Mouse (Mus musculus) midbrain, postnatal 0 days (tissue): ENCODE data around the gene B3gnt2. TPM values are rescaled to one million over a fixed set of nuclear protein-coding genes. Genes with fewer than 3 reads are reported as not detected.

Experiments used
- ATAC-seq: fragments of 200-750 bp; cut with Nextera tagmentation; 2 replicates; pipeline ENCODE4 v1.8.0; 2017; ENCODE audit warnings: moderate number of reproducible peaks, mild to moderate bottlenecking, moderate TSS enrichment, moderate library complexity; ENCODE audit not compliant: low FRiP score
- DNase-seq: peaks from one replicate; pipeline ENCODE4 v3.0.0-alpha.2; 2015; ENCODE audit warnings: low spot score
- H3K27ac ChIP-seq: fragments of 300-500 bp; sonication (generic); 2 replicates; pipeline ENCODE4 v1.5.1; 2014; ENCODE audit warnings: low read depth, mild to moderate bottlenecking, low read length, mixed read lengths
- H3K27me3 ChIP-seq: fragments of 300-500 bp; sonication (generic); 2 replicates; pipeline ENCODE4 v1.6.1; 2014; ENCODE audit warnings: low read length, control low read depth, mixed read lengths; ENCODE audit not compliant: insufficient read depth
- H3K36me3 ChIP-seq: fragments of 300-500 bp; sonication (generic); 2 replicates; pipeline ENCODE4 v1.6.1; 2014; ENCODE audit warnings: low read length, control low read depth, mixed read lengths; ENCODE audit not compliant: insufficient read depth
- H3K4me1 ChIP-seq: fragments of 300-500 bp; sonication (generic); 2 replicates; pipeline ENCODE4 v1.6.1; 2014; ENCODE audit warnings: mild to moderate bottlenecking, control low read depth, antibody characterized with exemption, low read length, mixed read lengths; ENCODE audit not compliant: insufficient read depth
- H3K4me2 ChIP-seq: fragments of 300-500 bp; sonication (generic); 2 replicates; pipeline ENCODE4 v1.6.1; 2014; ENCODE audit warnings: low read depth, mild to moderate bottlenecking, low read length, mixed read lengths; ENCODE audit not compliant: poor library complexity, severe bottlenecking
- H3K4me3 ChIP-seq: fragments of 300-500 bp; sonication (generic); 2 replicates; pipeline ENCODE4 v1.5.1; 2014; ENCODE audit warnings: low read depth, mild to moderate bottlenecking, low read length, moderate library complexity
- H3K9ac ChIP-seq: fragments of 300-500 bp; sonication (generic); replicated peaks from 2 replicates; pipeline ENCODE4 v1.6.1; 2014; ENCODE audit warnings: mild to moderate bottlenecking, low read length, moderate library complexity, mixed read lengths; ENCODE audit not compliant: poor library complexity, severe bottlenecking
- H3K9me3 ChIP-seq: fragments of 300-500 bp; sonication (generic); 2 replicates; pipeline ENCODE4 v1.6.1; 2016; ENCODE audit warnings: low read length, control low read depth
- CTCF ChIP-seq: IDR thresholded peaks from 2 replicates; pipeline ENCODE4 v1.5.1; 2016; ENCODE audit warnings: antibody characterized with exemption, mild to moderate bottlenecking
- WGBS: fragments of 180-500 bp; shearing (Covaris S2); extraction: QIAGEN DNeasy Blood & Tissue Kit; methylation state at CpG from one replicate; pipeline ENCODE4 v1.1.7; 2014; 5-methylcytosine and 5-hydroxymethylcytosine counted together
- polyA plus RNA-seq: library from polyadenylated mRNA; unstranded; fragments of >200 nt; fragmentation: Nextera tagmentation; extraction: Ambion mirVana; gene quantifications from 2 replicates; pipeline ENCODE4 v1.2.1, GENCODE M21; 2015
- total RNA-seq: library from RNA; depleted of rRNA; stranded (reverse); fragments of >200 nt; gene quantifications from 2 replicates; pipeline ENCODE4 v1.2.3, GENCODE M21; 2014

The B3gnt2 gene
- total and polyA plus RNA-seq, 2 experiments from 2014 or later = 2.0 to 6.2 TPM

GRCm38 (mm10) chr11:22874747-22875146, 14.0 kb upstream of the B3gnt2 start:
- H3K36me3 ChIP-seq = no peaks in the 10 kb centered on the region
- H3K27me3 ChIP-seq = no peaks in the 10 kb centered on the region
- H3K4me1 ChIP-seq = 0 out of 2 replicates have a peak, but pooled peaks cover 6% of the 10 kb centered on the region
- no peak overlapping the region for H3K4me3 ChIP-seq
- no peak overlapping the region for H3K4me2 ChIP-seq
- H3K9me3 ChIP-seq = no peaks in the 10 kb centered on the region
- H3K9ac ChIP-seq = no peak overlapping the region
- WGBS = 24% methylated on average over 6 of the region's 6 CpGs
- ATAC-seq (peak; percentile 33; the same call in 1 of the 2 replicates), DNase-seq (no peak)
- TF ChIP-seq CTCF = no peak
- peak overlapping the region; percentile 65 for H3K27ac ChIP-seq

GRCm38 (mm10) chr11:22873383-22873782, 12.6 kb upstream of the B3gnt2 start:
- Histone ChIP-seq H3K9me3 (no peaks in the 10 kb centered on the region), H3K4me1 (0 out of 2 replicates have a peak, but pooled peaks cover 6% of the 10 kb centered on the region), H3K27me3 (no peaks in the 10 kb centered on the region), H3K4me3 (no peak overlapping the region), H3K36me3 (no peaks in the 10 kb centered on the region), H3K4me2 (no peak overlapping the region), H3K27ac (no peak overlapping the region), H3K9ac (no peak overlapping the region)
- no peak for TF ChIP-seq CTCF
- WGBS = 42% methylated on average over 4 of the region's 4 CpGs
- ATAC-seq = no peak
- DNase-seq = peak; percentile 44

GRCm38 (mm10) chr11:22872307-22872680, 11.5 kb upstream of the B3gnt2 start:
- H3K36me3 ChIP-seq = no peaks in the 10 kb centered on the region
- DNase-seq = no peak
- no peaks in the 10 kb centered on the region for H3K9me3 ChIP-seq
- no peak overlapping the region for H3K27ac ChIP-seq
- H3K27me3 ChIP-seq = no peaks in the 10 kb centered on the region
- 0 out of 2 replicates have a peak, but pooled peaks cover 6% of the 10 kb centered on the region for H3K4me1 ChIP-seq
- no peak for TF ChIP-seq CTCF
- H3K9ac ChIP-seq = no peak overlapping the region
- no peak overlapping the region for H3K4me2 ChIP-seq
- ATAC-seq = no peak
- WGBS = 61% methylated on average over 4 of the region's 4 CpGs
- H3K4me3 ChIP-seq = no peak overlapping the region

GRCm38 (mm10) chr11:22871628-22872306, 11.0 kb upstream of the B3gnt2 start:
- no peaks in the 10 kb centered on the region for H3K36me3 ChIP-seq
- no peak for TF ChIP-seq CTCF
- 0 out of 2 replicates have a peak, but pooled peaks cover 6% of the 10 kb centered on the region for H3K4me1 ChIP-seq
- ATAC-seq (no peak), DNase-seq (no peak)
- WGBS = 62% methylated on average over 7 of the region's 7 CpGs
- H3K4me3 ChIP-seq = no peak overlapping the region
- no peak overlapping the region for H3K4me2 ChIP-seq
- H3K9me3 ChIP-seq = no peaks in the 10 kb centered on the region
- H3K27me3 ChIP-seq = no peaks in the 10 kb centered on the region
- H3K9ac ChIP-seq = no peak overlapping the region
- no peak overlapping the region for H3K27ac ChIP-seq

- no peak overlapping the region for H3K4me3 ChIP-seq
- 0 out of 2 replicates have a peak, but pooled peaks cover 2% of the 10 kb centered on the region for H3K27me3 ChIP-seq
- no peak overlapping the region for H3K9ac ChIP-seq
- H3K9me3 ChIP-seq = no peaks in the 10 kb centered on the region
- DNase-seq = peak; percentile 30
- H3K4me1 ChIP-seq = no peaks in the 10 kb centered on the region
- H3K4me2 ChIP-seq = no peak overlapping the region
- 82% methylated on average over 8 of the region's 8 CpGs for WGBS
- H3K27ac ChIP-seq = no peak overlapping the region
- no peak for ATAC-seq
- TF ChIP-seq CTCF = no peak
- no peaks in the 10 kb centered on the region for H3K36me3 ChIP-seq
Measured at GRCm38 (mm10) chr11:22868582-22868981, 7.8 kb upstream of the B3gnt2 start.

- WGBS = 92% methylated on average over 5 of the region's 5 CpGs
- ATAC-seq (no peak), DNase-seq (no peak)
- Histone ChIP-seq H3K4me1 (no peaks in the 10 kb centered on the region), H3K27me3 (peaks cover 7% of the 10 kb centered on the region; the same call in 1 of the 2 replicates), H3K4me3 (no peak overlapping the region), H3K36me3 (no peaks in the 10 kb centered on the region), H3K9ac (no peak overlapping the region), H3K9me3 (no peaks in the 10 kb centered on the region), H3K4me2 (no peak overlapping the region), H3K27ac (no peak overlapping the region)
- no peak for TF ChIP-seq CTCF
Measured at GRCm38 (mm10) chr11:22867691-22868090, 6.9 kb upstream of the B3gnt2 start.
